Mouse (Mus musculus) mesoderm, embryonic 11.5 days (tissue): Measurements from ENCODE around the gene Eddm3b.
"Not testable (repeated sequence)": the region's sequence is repeated elsewhere in the genome, so short reads cannot be mapped to it uniquely, and the experiment has no call there.

Source experiments
- DNase-seq: peaks from one replicate; pipeline ENCODE4 v3.0.0-alpha.2; 2012; ENCODE audit warnings: low read depth, low spot score

Gene Eddm3b

DNA sequence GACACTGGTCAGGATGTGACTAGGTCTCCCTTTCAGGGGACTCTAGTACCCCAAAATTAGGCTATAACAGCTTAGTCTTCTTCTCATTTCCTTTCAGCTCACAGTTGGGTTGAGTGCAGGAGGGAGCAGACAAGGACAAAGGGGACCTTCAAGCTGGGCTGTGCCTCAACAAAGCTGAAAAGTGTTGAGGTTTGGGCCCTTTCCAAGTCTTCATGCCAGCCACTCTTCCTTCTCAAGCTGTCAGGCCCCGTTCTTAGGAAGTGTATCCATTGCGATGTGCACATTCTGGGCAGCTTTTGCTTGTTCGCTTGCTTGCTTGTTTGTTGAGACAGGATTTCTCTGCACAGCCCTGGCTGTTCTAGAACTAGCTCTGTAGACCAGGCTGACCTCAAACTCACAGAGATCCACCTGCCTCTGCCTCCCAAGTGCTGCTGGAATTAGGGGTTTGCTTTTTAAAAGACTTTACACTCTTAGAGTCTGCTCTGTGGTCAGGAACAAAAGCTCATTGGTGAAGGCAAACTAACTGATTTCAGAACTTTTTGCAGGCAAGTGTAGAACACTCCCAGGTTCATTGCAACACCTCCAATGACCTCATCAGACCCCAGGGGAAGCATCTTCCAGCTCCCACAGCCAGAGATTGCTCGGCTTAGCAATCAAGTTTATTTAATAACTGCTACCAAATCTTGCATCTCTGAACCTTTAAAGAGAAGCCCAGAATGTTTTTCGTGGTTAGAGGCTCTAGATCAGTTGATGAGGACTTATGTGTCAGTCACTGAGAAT is 19.9 kb upstream of the Eddm3b start:
- no peak for DNase-seq

DNA sequence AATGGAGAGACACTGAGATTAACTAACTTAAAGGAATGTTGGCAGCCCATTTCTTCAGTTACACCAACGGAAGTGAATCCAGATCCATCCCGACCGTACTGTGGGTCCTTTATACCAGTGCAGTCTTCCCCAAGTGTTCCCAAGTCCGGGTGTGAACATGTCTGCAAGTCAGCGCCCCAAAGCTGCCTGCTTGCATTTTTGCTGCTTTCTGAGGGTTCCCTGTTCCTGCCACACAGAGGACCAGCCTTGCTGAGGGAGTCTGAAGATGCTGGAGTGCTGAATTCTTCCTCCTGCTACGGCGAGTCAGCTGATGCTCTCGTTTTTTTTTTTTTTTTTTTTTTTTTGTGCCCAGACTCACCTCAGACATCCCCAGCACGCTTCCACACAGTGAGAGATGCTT is 19.3 kb upstream of the Eddm3b start:
- DNase-seq: no peak

DNA sequence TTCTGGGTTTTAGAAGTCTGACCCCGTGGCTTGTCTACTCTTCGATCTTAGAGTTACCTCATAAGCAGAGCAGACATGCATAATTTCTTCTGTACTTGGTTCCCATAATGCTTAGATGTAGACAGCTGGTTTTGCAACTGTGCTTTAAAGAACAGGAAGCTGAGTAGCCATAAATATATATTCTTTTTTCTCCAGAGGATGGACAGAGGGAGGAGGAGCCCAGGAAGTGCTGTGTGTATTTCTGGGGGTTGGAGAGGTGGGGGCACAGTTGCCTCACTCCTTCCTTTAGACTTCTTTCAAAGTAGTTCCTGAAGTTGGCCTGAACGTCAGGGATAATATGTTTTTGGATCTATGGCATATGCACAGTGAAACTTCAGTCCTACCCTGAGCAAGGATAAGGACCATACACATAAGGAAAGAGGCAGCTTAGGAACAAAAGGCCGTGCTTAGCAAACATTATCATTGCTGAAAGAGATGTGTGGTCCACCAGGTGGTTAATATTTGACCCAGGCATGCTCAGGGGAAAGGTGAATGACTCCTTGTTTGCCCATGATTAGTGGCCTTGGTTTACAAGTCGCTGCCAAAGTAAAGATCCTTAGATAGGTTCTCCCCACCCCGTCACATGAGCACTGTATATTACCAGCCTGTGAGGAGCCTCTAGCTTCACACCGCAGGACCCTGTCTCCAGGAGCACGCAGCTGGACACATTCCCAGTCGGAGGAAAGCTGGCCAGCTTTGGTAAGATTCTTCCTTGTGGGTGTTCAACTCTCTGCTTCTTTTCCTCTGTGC is 18.3 kb upstream of the Eddm3b start:
- no peak for DNase-seq

DNA sequence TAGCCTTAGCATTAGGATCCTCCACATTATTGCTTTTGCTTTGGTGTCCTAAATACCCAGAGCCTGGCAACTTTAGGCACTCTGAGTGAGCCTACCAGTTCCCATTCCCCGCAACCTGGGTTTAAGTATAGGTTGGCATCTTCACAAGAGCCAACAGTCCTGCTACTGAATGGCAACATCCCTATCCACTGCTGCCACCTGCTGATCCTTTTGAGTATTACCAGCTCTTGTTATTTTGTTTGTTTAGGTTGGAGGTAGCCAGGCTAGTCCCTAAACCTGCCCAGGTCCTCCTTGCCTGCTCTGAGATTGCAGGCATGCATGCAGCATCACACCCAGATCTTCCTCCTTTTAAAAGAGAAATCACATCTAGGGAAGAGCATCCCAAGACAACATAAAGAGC is 15.9 kb upstream of the Eddm3b start:
- DNase-seq: not testable (repeated sequence)

DNA sequence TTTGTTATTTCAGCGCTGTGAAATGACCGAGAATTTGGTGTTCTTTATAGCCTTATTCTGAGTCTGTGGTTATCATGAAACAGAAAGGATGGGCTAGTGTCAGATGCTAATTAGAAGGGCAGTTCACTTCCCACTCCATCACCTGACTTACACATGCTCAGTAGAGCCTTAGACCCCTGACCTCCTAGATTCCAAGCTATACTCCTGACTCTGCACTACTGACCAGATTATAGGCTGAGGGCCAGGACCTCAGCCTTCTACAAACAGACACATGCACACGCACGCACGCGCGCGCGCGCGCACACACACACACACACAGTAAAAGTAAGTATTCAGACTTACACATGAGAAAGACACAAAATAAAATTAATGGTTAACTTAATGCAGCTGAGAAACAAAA is 15.3 kb upstream of the Eddm3b start:
- no peak for DNase-seq

DNA sequence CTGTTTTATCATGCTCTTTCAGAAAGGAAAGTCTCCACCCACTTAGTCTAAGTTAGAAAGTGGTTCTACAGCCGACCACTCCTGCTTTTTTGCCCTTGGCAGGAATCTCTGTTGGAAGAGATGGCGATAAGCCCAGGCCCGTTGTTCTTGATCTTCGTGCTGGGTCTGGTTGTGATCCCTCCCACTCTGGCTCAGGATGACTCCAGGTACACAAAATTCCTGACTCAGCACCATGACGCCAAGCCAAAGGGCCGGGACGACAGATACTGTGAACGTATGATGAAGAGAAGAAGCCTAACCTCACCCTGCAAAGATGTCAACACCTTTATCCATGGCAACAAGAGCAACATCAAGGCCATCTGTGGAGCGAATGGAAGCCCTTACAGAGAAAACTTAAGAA is 12.9 kb upstream of the Eddm3b start:
- no peak for DNase-seq

DNA sequence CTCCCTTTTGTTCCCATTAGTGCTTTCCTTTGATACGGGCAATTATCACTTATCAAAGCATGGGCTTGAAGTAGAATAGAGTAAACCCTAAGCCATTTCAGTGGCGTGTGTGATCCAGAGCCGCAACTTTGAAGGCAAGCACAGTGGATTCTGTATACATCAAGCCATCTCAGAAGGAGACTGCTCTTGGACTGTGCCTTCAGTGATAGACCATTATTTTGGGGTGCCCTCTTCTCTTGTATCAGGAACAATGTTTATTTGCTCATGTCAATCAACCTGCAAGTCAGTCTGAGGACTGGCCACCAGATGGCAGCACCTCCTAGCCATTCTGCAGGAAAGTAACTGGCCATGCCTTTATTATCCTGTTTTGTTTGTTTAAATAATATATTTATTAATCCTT is 11.0 kb upstream of the Eddm3b start:
- peak; percentile 56 for DNase-seq

DNA sequence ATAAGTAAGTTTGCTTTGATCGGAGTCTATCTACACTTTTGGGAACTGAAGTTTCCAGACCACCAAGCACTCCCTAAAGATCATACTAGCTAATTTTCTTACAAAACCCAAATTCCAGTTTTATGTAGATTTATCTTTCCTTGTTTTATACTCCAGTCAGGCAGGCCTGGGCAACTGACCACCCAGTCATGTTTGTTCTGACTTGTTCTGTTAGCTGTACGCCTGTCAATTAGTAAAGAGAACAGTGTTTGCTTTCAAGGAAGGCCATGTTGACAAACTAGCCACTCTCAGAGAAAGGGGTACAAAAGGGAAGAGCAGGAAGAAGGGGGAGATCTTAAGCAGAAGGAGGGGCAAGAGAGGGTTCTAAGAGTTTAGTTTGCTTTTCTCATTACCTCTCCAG is 9.9 kb upstream of the Eddm3b start:
- no peak for DNase-seq

DNA sequence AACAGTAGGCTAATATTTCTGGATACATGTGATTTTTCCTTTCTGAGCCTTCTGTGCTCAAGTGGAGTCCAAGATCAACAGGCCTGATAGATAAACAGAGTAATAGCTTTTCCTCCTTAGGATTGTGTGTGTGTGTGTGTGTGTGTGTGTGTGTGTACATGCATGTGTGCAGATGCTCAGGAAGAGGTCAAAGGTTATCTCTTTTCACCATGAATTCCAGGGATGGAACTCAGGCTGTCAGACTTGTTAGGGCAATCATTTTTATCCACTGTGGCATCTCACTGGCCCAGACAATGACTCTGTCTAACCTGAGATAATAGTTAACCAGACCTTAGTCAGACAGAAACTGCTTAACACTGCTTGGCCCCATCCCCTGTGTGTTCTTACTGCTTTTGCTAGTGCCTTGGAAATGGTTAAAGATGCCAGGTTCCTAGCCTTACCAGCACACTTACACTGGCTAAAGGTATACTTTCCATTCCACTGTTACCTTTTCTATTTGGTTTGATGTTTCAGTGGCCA is 7.7 kb upstream of the Eddm3b start:
- no peak for DNase-seq

DNA sequence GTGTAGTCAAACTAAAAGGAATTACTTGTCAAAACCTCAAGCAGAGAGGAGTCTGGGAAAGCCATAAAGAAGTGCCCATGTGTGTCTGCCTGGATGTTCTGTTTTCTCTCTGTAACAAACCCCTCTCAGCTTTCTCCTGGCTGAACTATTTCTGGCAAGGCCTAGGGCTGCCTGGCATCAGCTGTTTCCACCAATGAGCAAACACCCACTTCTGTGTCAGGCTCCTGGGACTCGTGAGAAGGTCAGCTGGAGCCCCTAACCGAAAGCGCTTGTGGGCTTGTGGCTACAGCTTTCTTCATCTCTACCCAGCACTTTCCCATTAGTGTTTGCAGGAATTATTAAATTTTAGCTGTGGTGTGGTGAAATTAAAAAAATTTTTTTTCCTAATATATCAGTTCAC is 2.3 kb upstream of the Eddm3b start:
- DNase-seq: no peak

DNA sequence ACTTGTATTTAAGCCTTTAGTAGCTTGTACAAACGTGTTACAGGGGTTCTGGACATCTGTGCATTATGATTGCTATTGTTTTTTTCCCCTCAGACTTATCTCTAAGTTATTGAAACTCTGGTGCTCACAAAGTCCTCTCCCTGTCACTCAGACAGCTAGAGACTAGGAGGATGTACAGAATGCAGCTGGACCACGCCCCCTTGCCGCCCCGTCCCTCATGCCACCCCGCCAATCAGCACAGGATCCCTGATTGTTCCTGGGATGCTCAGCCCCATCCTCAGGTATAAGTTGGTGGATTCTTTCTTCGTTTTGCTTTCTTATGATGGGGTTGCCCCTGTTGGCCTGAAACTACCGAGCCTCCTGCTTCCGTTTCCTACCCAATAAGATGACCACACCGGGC is 750 bp upstream of the Eddm3b start:
- no peak for DNase-seq

DNA sequence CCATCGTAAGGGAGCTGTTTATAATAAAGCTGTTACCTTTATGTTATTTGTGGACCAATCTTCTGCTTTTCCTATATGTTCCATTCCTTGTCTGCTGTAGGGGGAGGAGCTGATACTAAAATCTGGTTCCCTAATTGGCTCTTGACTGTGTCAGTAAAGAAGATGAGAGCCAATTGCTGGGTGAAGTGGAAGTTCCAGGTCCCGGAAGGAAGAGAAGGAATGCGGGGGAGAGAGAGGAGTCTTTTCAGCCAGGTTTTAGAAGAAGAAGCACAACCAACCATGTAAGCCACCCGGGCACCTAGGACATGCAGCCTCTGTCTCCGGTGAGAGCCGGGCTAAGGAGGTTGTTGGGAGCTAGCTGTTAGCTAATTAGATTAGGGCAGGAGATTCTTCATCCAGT is 11.5 kb downstream of the Eddm3b start:
- peak; percentile 18 for DNase-seq

DNA sequence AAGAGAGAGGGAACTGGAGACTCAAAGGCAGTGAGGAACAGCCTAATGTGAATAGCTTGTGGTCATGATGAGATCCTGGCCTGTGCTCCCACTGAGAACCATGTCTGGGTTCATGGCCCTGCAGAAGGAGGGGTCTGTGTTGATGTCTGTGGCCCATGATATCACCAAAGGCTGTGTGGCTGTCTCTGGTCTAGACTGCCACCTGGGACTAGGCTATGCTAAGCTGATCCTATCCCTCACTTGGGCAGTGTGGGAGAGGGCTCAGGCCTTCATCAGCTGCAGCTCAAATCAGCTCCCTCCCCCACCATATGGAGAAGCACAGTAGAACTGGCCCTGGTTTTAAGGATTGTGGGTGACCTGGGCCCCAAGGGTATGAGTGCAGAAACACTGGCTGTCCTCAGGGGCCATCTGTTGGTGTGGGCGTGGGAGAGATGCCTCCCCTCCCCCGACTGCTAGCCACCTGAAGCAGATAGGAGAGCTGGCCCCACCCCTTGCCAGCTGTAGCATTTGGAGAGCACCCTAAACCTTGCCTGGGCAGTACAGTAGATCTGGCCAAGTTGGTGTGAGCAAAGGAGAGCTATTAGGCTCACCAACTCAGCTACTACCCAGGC is 13.5 kb downstream of the Eddm3b start:
- no peak for DNase-seq

DNA sequence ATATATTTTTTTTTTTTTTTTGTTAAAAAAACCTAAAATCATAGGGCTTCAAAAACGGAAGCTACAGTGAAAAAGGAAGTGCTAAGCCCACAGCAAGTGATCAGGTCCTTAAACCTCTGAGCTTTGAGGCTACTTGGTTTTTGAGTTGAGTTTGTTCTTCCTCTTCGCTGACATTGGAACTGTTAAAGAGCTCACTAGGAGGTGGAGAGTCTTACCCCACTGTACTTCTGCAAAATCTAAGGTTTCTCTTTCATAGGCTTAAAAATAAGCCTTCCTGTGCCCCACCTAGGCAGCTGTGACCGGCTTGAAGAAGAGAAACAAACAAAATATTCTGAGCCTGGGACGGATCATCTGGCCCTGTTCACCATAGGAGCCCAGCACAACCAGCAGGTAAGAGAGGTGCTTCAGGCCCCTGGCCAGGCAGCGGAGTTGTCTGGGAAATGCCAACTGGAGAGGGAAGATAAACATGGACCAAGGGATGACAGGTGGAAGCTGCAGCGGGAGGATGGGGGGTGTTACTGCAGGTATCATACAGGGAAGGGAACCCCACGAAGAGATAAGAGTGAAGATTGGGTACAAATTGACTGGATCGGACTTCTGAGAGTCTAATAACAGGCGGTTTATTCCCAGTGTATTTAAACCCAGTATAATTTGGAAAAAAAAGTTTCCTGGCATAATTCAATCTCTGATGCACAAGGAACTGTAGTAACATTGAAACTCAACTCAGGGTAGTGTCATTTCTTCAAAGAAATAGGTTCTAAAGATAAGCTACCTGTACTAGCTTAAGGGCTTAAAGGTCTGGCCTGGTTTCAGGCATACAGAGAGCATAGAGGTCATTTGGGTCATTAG is 14.8 kb downstream of the Eddm3b start:
- DNase-seq: no peak

DNA sequence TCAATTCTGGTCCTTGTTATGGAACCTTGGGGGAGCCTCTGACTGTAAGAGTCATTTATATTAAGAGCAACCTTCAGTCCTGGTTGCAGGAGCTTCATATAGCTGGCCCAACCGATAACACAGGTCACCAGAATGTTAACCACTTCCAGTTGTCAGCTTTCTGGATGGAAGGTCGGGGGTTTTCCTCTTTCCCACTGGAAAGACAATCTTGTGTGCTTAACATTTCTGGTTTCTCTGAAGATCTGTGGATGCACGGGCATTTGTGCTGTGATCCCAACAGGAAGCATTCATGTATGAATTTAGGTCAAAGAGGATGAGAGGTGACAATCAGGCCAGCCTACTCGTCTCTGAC is 15.4 kb downstream of the Eddm3b start:
- no peak for DNase-seq

DNA sequence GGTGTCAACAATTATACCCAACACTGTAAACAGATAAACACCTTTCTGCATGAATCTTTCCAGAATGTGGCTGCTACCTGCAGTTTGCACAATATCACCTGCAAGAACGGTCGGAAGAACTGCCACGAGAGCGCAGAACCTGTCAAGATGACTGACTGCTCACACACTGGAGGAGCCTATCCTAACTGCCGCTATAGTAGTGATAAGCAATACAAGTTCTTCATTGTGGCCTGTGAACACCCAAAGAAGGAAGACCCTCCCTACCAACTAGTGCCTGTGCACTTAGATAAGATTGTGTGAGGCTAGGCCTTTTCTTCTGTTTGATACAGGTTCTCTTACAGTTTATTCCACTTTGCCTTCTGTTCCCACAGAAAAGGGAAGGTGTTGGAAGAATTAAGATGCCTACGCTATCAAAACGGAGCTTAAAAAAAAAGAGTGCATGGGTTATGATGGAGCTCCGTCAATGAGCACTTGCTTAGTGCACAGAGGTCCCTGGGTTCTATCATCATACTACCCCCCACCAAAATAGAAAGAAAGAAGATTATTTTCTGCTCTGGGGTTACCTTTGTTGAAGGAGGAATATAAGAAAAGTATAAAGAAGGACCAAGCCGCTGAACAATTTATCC is 16.2 kb downstream of the Eddm3b start:
- no peak for DNase-seq

DNA sequence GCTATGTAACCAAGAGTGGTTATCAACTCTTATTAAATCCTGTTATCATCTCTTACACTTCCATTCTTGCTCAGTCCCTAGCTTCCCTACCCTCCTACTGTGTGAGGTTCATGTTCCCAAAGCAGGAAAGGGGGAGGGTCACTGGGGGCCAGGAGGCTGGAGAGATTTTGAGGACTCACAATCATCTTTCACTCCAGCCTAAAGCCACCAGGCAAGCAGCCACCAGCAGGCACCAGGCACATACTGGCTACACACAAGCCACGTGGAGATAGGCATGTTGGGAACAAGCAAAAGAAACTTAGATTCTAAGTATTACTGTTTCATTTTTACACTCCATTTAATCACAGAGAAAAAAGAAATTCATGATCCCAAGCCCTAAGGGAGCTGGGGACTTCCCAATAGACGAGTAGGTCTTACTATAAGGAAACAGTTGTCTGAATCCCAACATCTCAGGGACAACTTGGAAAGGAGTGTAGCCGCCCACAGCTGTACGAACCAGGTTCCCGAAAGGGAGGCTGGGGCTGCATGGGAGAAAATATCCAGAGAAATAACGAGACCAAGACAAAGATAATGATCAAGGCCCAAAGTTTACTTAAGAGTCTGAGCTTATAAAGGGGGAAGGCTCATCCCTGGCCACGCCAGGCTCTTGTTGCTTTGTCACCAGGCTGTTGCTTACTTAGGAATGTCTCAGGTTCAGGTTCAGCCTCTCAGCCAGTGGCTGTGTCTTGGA is 17.0 kb downstream of the Eddm3b start:
- DNase-seq: no peak

DNA sequence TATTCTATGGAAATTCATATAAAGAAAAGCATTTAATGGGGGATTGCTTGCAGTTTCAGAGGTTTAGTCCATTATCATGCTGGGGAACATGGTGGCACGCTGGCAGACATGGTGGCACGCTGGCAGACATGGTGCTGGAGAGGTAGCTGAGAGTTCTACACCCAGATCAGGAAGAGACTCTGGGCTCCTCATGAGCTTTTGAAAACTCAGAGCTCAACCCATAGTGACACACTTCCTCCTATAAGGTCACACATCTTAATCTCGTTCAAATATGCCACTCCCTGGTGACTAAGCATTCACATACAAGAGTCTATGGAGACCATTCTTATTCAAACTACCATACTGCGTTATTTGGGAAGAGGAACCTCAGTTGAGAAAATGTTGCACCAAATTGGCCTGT is 18.1 kb downstream of the Eddm3b start:
- DNase-seq: no peak

DNA sequence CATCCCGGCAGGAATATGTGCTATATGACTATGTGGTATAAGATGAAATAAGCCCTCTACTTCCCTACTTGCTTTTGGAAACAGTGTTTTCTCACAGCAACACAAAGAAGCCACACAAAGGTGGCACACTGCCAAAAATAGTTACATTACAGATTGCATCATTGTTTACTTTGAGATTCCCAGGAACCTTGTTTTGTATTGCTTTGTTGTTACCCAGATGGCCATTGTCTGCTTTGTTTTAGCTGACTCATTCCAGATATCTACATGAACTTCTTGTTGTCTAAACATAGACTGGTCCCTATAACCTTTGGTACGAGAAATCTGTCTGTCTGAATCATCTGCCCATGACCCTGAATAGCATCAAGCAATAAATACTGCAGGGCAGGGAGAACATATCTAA is 26.1 kb downstream of the Eddm3b start:
- no peak for DNase-seq

DNA sequence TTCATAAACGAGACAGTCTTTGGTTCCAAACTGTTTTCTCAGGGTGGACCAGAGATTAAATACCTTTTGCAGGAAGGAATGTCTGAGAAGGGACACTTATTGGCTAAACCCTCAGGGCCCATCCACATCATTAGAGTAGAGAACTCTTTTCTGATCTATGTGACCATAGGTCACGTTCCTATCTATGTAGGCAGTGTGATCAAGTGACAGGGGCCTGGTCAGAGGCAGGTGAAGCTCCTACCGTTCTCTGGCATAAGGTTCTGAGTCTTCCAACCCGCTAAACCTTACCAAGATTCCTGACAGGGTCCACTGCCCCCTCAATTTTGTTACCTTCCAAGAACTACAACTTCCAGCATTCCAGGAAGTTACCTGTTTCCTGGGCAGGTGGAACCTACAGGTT is 27.9 kb downstream of the Eddm3b start:
- no peak for DNase-seq

DNA sequence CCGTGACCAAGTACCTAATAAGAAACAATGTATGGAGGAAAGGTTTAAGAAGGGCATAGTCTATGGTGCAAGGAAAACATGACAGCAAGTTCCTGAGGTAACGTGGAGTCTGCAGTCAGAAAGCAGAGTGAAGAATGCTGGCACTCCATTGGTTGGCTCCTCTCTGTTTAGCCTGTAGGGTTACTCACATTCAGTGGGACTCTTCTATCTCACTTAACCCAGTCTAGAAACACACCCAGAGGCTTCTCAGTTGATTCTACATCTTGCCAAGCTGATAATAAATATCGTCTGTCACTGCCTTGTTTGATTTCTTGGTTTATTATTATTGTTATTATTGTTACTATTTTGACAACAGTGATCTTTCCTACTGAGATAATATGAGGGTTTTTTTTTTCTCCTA is 28.3 kb downstream of the Eddm3b start:
- no peak for DNase-seq
